Mouse (Mus musculus): Measurements from ENCODE around the gene Fam234b. TPM values are rescaled to one million over a fixed set of nuclear protein-coding genes. Genes with fewer than 3 reads are reported as not detected.

Gene Fam234b
- polyA plus RNA-seq, 1 experiment: 4.6 TPM

GRCm38 (mm10) chr6:135211169-135211568, 13.4 kb downstream of the Fam234b start:
- no peaks in the 10 kb centered on the region for H3K27me3 ChIP-seq (ENCODE audit: control insufficient read depth, insufficient read depth, insufficient read length)
- no peaks in the 10 kb centered on the region for H3K36me3 ChIP-seq (ENCODE audit: control insufficient read depth, insufficient read depth)
- TF ChIP-seq CTCF (IDR thresholded peaks at IDR 0.05; ENCODE audit: control insufficient read depth, insufficient read depth, insufficient read length): no peak
- no peak for TF ChIP-seq MAX (IDR thresholded peaks at IDR 0.05)
- no peak for TF ChIP-seq FOSL1 (IDR thresholded peaks at IDR 0.05; ENCODE audit: insufficient read depth, low read length, poor library complexity, severe bottlenecking)
- TF ChIP-seq USF1 (IDR thresholded peaks at IDR 0.05; ENCODE audit: low read depth): no peak
- no peak for TF ChIP-seq MYOD1 (IDR thresholded peaks at IDR 0.05; ENCODE audit: control insufficient read depth, insufficient read length, low read depth)
- no peak for TF ChIP-seq CEBPB (IDR thresholded peaks at IDR 0.05; ENCODE audit: low read depth)
- no peak for TF ChIP-seq MYOG (IDR thresholded peaks at IDR 0.05; ENCODE audit: control insufficient read depth, extremely low read depth, insufficient read length)
- no peak overlapping the region for H3K4me3 ChIP-seq (ENCODE audit: insufficient read depth, poor library complexity, severe bottlenecking)
- no peaks in the 10 kb centered on the region for H3K79me3 ChIP-seq (ENCODE audit: low read depth)
- no peaks in the 10 kb centered on the region for H3K79me2 ChIP-seq (ENCODE audit: control insufficient read depth, insufficient read depth)
- no peak overlapping the region for H3ac ChIP-seq (ENCODE audit: control insufficient read depth, insufficient read length, low read depth)

GRCm38 (mm10) chr6:135212666-135213065, 14.9 kb downstream of the Fam234b start:
- no peaks in the 10 kb centered on the region for H3K27me3 ChIP-seq (ENCODE audit: control insufficient read depth, insufficient read depth, insufficient read length)
- no peak for TF ChIP-seq MYOG (IDR thresholded peaks at IDR 0.05; ENCODE audit: control insufficient read depth, extremely low read depth, insufficient read length)
- TF ChIP-seq MYOD1 (IDR thresholded peaks at IDR 0.05; ENCODE audit: control insufficient read depth, insufficient read length, low read depth): no peak
- no peaks in the 10 kb centered on the region for H3K79me3 ChIP-seq (ENCODE audit: low read depth)
- H3K4me3 ChIP-seq (ENCODE audit: insufficient read depth, poor library complexity, severe bottlenecking): no peak overlapping the region
- no peaks in the 10 kb centered on the region for H3K79me2 ChIP-seq (ENCODE audit: control insufficient read depth, insufficient read depth)
- no peak overlapping the region for H3ac ChIP-seq (ENCODE audit: control insufficient read depth, insufficient read length, low read depth)
- peaks cover 9% of the 10 kb centered on the region for H3K36me3 ChIP-seq (ENCODE audit: control insufficient read depth, insufficient read depth)

GRCm38 (mm10) chr6:135218330-135218729, 20.6 kb downstream of the Fam234b start:
- TF ChIP-seq MAX (IDR thresholded peaks at IDR 0.05) (no peak), CTCF (IDR thresholded peaks at IDR 0.05; ENCODE audit: control insufficient read depth, insufficient read depth, insufficient read length) (no peak), FOSL1 (IDR thresholded peaks at IDR 0.05; ENCODE audit: insufficient read depth, low read length, poor library complexity, severe bottlenecking) (no peak), MYOD1 (IDR thresholded peaks at IDR 0.05; ENCODE audit: control insufficient read depth, insufficient read length, low read depth) (no peak), CEBPB (IDR thresholded peaks at IDR 0.05; ENCODE audit: low read depth) (no peak), MYOG (IDR thresholded peaks at IDR 0.05; ENCODE audit: control insufficient read depth, extremely low read depth, insufficient read length) (no peak), USF1 (IDR thresholded peaks at IDR 0.05; ENCODE audit: low read depth) (no peak)
- H3K79me2 ChIP-seq (ENCODE audit: control insufficient read depth, insufficient read depth): no peaks in the 10 kb centered on the region
- no peaks in the 10 kb centered on the region for H3K27me3 ChIP-seq (ENCODE audit: control insufficient read depth, insufficient read depth, insufficient read length)
- no peak overlapping the region for H3K4me3 ChIP-seq (ENCODE audit: insufficient read depth, poor library complexity, severe bottlenecking)
- no peaks in the 10 kb centered on the region for H3K79me3 ChIP-seq (ENCODE audit: low read depth)
- H3ac ChIP-seq (ENCODE audit: control insufficient read depth, insufficient read length, low read depth): no peak overlapping the region
- H3K36me3 ChIP-seq (ENCODE audit: control insufficient read depth, insufficient read depth): peaks cover 14% of the 10 kb centered on the region

GRCm38 (mm10) chr6:135219916-135220315, 22.1 kb downstream of the Fam234b start:
- Histone ChIP-seq H3K27me3 (ENCODE audit: control insufficient read depth, insufficient read depth, insufficient read length) (no peaks in the 10 kb centered on the region), H3K79me2 (ENCODE audit: control insufficient read depth, insufficient read depth) (no peaks in the 10 kb centered on the region), H3K4me3 (ENCODE audit: insufficient read depth, poor library complexity, severe bottlenecking) (no peak overlapping the region), H3K36me3 (ENCODE audit: control insufficient read depth, insufficient read depth) (peaks cover 14% of the 10 kb centered on the region), H3K79me3 (ENCODE audit: low read depth) (no peaks in the 10 kb centered on the region), H3ac (ENCODE audit: control insufficient read depth, insufficient read length, low read depth) (no peak overlapping the region)
- TF ChIP-seq USF1 (IDR thresholded peaks at IDR 0.05; ENCODE audit: low read depth): no peak
- no peak for TF ChIP-seq CEBPB (IDR thresholded peaks at IDR 0.05; ENCODE audit: low read depth)
- no peak for TF ChIP-seq FOSL1 (IDR thresholded peaks at IDR 0.05; ENCODE audit: insufficient read depth, low read length, poor library complexity, severe bottlenecking)
- no peak for TF ChIP-seq MAX (IDR thresholded peaks at IDR 0.05)
- TF ChIP-seq CTCF (IDR thresholded peaks at IDR 0.05; ENCODE audit: control insufficient read depth, insufficient read depth, insufficient read length): no peak
- no peak for TF ChIP-seq MYOD1 (IDR thresholded peaks at IDR 0.05; ENCODE audit: control insufficient read depth, insufficient read length, low read depth)
- no peak for TF ChIP-seq MYOG (IDR thresholded peaks at IDR 0.05; ENCODE audit: control insufficient read depth, extremely low read depth, insufficient read length)

- Histone ChIP-seq H3K36me3 (ENCODE audit: control insufficient read depth, insufficient read depth) (peaks cover 5% of the 10 kb centered on the region), H3K79me2 (ENCODE audit: control insufficient read depth, insufficient read depth) (no peaks in the 10 kb centered on the region), H3ac (ENCODE audit: control insufficient read depth, insufficient read length, low read depth) (no peak overlapping the region), H3K27me3 (ENCODE audit: control insufficient read depth, insufficient read depth, insufficient read length) (no peaks in the 10 kb centered on the region), H3K4me3 (ENCODE audit: insufficient read depth, poor library complexity, severe bottlenecking) (no peak overlapping the region), H3K79me3 (ENCODE audit: low read depth) (no peaks in the 10 kb centered on the region)
- no peak for TF ChIP-seq MYOD1 (IDR thresholded peaks at IDR 0.05; ENCODE audit: control insufficient read depth, insufficient read length, low read depth)
- no peak for TF ChIP-seq CEBPB (IDR thresholded peaks at IDR 0.05; ENCODE audit: low read depth)
- no peak for TF ChIP-seq MAX (IDR thresholded peaks at IDR 0.05)
- TF ChIP-seq MYOG (IDR thresholded peaks at IDR 0.05; ENCODE audit: control insufficient read depth, extremely low read depth, insufficient read length): no peak
- TF ChIP-seq USF1 (IDR thresholded peaks at IDR 0.05; ENCODE audit: low read depth): no peak
- TF ChIP-seq CTCF (IDR thresholded peaks at IDR 0.05; ENCODE audit: control insufficient read depth, insufficient read depth, insufficient read length): no peak
- TF ChIP-seq FOSL1 (IDR thresholded peaks at IDR 0.05; ENCODE audit: insufficient read depth, low read length, poor library complexity, severe bottlenecking): no peak
Observed at GRCm38 (mm10) chr6:135223786-135224416, 26.1 kb downstream of the Fam234b start.

- H3K4me3 ChIP-seq (ENCODE audit: insufficient read depth, poor library complexity, severe bottlenecking): no peak overlapping the region
- no peaks in the 10 kb centered on the region for H3K36me3 ChIP-seq (ENCODE audit: control insufficient read depth, insufficient read depth)
- TF ChIP-seq MYOG (IDR thresholded peaks at IDR 0.05; ENCODE audit: control insufficient read depth, extremely low read depth, insufficient read length) (no peak), CTCF (IDR thresholded peaks at IDR 0.05; ENCODE audit: control insufficient read depth, insufficient read depth, insufficient read length) (no peak), FOSL1 (IDR thresholded peaks at IDR 0.05; ENCODE audit: insufficient read depth, low read length, poor library complexity, severe bottlenecking) (no peak), MYOD1 (IDR thresholded peaks at IDR 0.05; ENCODE audit: control insufficient read depth, insufficient read length, low read depth) (no peak), CEBPB (IDR thresholded peaks at IDR 0.05; ENCODE audit: low read depth) (no peak), USF1 (IDR thresholded peaks at IDR 0.05; ENCODE audit: low read depth) (no peak), MAX (IDR thresholded peaks at IDR 0.05) (no peak)
- H3ac ChIP-seq (ENCODE audit: control insufficient read depth, insufficient read length, low read depth): no peak overlapping the region
- H3K79me3 ChIP-seq (ENCODE audit: low read depth): no peaks in the 10 kb centered on the region
- no peaks in the 10 kb centered on the region for H3K79me2 ChIP-seq (ENCODE audit: control insufficient read depth, insufficient read depth)
- H3K27me3 ChIP-seq (ENCODE audit: control insufficient read depth, insufficient read depth, insufficient read length): no peaks in the 10 kb centered on the region
Observed at GRCm38 (mm10) chr6:135228465-135228941, 30.7 kb downstream of the Fam234b start.
